Mouse (Mus musculus) granulocyte monocyte progenitor cell, adult 5-6 weeks (primary cell): Measurements from ENCODE around the gene Prr15l. TPM values are rescaled to one million over a fixed set of nuclear protein-coding genes. Genes with fewer than 3 reads are reported as not detected.

Source experiments
- ATAC-seq: replicated peaks from 2 replicates; pipeline ENCODE4 v1.8.0; 2016; ENCODE audit warnings: mild to moderate bottlenecking, moderate TSS enrichment, inconsistent platforms; ENCODE audit not compliant: poor library complexity, severe bottlenecking
- total RNA-seq, 2 experiments: library from RNA; stranded (forward) in 1 of 2; stranded (reverse) in 1 of 2; fragments of 200-712, 200-1000 nt in 1 of 2; fragments of >200 nt in 1 of 2; fragmentation: Nextera tagmentation in 1 of 2; gene quantifications; 2 replicates each; pipeline ENCODE4 v1.2.3; 2014 to 2017

Prr15l gene
- total RNA-seq, 2 experiments from 2014 or later: 0.67 TPM; not detected in 1

GRCm38 (mm10) chr11:96973426-96973964 lies 45.6 kb downstream of the Prr15l start:
- no peak for ATAC-seq

- ATAC-seq: peak; percentile 43
Observed at GRCm38 (mm10) chr11:96974813-96975212, 46.9 kb downstream of the Prr15l start.

GRCm38 (mm10) chr11:96975511-96976378 lies 47.8 kb downstream of the Prr15l start:
- ATAC-seq: no peak

GRCm38 (mm10) chr11:96976379-96976687 lies 48.4 kb downstream of the Prr15l start:
- no peak for ATAC-seq

DNA sequence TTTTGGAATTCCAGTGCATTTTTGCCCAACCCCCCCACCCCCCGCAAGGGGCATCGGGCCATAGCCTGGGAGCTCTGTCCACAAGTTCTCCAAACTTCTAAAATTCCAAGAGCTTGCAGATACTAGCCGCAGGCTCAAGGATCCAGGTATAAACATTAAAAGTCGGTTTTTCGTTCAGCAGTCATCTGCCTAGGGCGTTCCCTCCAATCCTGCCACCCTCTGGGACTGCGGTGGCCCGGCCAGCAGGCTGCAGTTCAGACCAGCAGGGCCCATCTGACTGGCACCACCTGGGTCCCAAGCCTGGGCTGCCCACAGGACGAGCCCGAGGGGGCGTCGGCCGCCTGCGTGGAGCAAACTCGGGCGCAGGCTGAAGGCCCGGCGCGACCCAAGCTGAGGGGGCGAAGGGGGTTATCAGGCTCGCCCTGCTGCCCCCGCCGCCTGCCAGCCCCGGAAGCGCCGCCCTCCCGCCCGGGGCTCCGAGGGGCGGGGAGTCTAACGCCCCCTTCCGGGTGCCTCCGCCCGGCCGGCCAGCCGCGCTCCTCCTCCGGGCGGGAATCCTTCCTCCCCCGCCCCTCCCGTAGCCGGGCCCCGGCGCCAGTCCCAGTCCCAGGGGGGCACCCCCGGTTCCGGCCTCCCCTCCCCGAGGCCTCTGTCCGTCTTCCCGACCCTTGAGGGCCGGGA lies 49.1 kb downstream of the Prr15l start:
- peak; percentile 23 for ATAC-seq

DNA sequence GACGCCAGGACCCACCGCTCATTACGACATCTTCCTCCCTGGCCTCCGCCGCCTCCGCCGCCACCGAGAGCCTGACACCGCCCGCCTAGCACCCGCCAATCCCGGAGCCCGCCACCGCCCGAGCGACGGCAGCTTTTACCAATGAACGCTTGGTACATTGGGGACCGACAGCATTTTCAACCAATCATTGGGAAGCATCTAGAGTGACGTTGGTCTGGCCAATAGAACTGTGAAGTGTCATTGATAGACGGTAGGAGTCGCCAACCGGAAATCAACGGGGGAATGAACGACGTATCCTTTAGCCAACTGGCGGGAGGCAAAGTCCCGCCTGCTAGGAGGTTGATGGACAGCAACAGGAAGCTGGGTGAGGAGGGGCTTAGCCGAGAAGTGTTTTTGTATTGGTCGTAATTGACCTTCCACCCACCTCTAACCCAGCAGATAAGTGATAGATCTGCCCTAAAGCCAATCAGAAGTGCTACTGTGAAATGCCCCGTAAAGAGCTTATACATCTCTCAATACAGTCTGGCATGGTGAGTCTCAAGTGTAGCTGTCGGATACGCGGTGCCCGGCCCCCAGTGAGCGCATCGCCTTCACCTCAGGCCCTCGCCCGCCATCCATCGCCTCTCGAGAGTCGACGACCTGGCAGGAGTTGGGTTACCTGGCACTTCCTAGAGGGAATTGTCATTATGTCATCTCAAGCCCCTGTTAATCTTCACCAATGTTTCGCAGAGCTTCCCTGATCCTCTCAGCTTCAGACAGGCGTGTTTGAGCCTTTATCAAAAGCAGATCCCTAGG lies 49.9 kb downstream of the Prr15l start:
- ATAC-seq: peak; percentile 80

DNA sequence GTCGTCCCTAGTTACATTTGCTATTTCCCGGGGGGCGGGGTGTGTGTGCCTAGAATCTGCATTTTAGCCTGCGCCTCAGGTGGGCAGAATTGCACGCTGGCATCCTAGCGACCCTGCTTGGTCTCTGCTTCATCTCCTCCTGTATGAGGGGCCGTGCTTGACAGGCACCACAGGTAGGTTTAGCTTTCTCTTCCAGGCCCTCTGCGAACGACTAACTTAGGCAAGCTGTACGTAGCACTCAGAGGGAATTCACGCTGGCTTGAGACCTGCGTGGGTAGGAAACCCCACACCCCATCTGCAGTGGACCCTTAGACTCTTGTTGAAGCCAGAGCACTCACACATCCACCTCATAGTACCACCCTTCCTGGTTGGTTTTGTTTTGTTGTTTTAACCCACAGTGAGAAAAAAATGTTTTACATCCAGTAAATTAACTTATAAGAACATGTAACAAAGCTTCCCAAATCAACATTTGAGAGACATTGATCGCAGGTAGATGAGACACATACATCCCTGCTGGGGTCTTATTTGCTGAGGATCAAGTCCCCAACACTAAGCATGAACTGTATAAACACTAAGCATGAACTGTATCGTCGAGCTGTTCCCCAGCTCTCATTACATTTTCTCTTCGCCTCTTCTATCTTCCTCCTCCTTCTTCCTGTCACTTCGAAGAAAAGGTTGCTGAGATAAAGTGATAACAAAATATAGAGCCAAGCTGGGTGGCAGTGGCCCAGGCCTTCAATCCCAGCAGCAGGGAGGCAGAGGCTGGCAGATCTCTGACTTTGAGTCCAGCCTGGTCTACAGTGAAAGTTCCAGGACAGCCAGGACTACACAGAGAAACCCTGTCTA lies 50.7 kb downstream of the Prr15l start:
- ATAC-seq: no peak

DNA sequence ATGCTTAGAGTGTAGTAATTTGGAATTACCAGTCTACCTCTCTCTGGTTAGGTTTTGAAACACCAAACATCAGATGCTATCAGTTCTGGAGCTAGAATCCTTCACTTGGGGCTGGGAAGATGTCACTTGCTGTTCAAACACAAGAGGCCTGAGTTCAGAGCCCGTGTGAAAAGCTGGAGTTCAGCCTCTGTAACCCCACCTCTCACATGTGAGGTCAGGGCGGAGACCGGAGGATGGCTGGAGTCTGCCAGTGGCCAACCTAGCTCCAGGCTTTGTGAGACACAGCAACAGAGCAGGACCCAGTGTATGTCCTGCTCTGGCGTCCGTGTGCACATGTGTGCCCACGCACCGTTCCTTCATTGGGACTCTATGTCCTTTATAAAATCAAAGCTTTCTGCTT lies 51.4 kb downstream of the Prr15l start:
- ATAC-seq: no peak

GRCm38 (mm10) chr11:96980021-96980420 lies 52.1 kb downstream of the Prr15l start:
- no peak for ATAC-seq

DNA sequence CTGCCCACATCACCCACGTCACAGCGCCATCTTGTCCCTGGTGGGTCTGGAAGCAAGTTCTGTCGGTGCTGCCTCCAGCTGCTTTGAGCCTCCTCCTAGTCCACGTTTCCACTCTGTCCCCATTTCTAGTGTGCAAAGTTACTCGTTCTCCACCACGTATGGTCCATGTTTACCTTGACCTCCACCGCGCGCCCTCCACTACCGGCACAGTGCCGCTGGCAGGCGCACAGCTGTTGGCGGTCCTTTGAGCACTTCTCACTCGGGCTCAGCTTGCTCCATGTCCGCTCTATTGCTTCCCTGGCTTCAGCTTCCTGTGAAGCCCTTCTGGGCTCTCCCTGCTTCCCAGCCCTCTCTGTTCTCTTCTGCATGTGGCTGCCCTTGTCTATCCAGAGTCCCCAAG lies 53.6 kb downstream of the Prr15l start:
- no peak for ATAC-seq

- ATAC-seq: peak; percentile 33
Observed at GRCm38 (mm10) chr11:96982355-96982754, 54.5 kb downstream of the Prr15l start.

GRCm38 (mm10) chr11:96982859-96983258 lies 55.0 kb downstream of the Prr15l start, which contains the start of gene Sp2:
Gene Sp2, minus strand, starts transcription at chr11:96982959.
- no peak for ATAC-seq

DNA sequence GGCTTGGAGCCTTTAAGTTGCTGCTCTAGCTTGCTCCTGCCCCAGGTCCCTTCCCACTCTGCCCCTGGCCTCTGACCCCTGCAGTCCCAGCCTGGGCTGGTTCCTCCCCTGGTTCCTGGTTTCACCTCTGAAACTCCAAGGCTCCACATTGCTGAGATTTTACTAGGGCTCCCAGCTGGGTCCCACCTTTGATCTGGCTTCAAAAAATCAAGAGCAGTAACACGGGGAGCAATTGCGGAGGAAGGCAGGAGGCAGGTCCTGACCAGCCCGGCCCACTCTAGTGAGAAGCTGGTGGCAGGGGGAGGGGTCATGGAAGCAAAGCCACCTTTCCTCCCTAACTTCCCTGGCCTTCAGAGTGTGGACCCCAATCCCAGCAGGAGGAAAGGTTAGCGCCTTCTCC lies 57.0 kb downstream of the Prr15l start:
- no peak for ATAC-seq

GRCm38 (mm10) chr11:96986463-96986862 lies 58.6 kb downstream of the Prr15l start:
- ATAC-seq: no peak

Other genes starting within 250 kb of the Prr15l start
- gene Snx11, start 150.5 kb upstream of the Prr15l start, total RNA-seq (2014; fragmentation: Nextera tagmentation): 20.6 and 29.3 TPM in 2 replicates
- gene Snx11, start 150.5 kb upstream of the Prr15l start, total RNA-seq (2017): 13.5 and 17.7 TPM in 2 replicates
- 56.0 and 60.6 TPM in 2 replicates for gene Cbx1, start 139.0 kb upstream of the Prr15l start, total RNA-seq (2014; fragmentation: Nextera tagmentation)
- gene Cbx1, start 139.0 kb upstream of the Prr15l start, total RNA-seq (2017): 78.9 and 79.8 TPM in 2 replicates
- gene Nfe2l1, start 98.1 kb upstream of the Prr15l start, total RNA-seq (2014; fragmentation: Nextera tagmentation): 22.2 and 39.8 TPM in 2 replicates
- gene Nfe2l1, start 98.1 kb upstream of the Prr15l start, total RNA-seq (2017): 35.2 and 39.9 TPM in 2 replicates
- 1.4 and 7.4 TPM in 2 replicates for gene Copz2, start 78.2 kb upstream of the Prr15l start, total RNA-seq (2014; fragmentation: Nextera tagmentation)
- gene Copz2, start 78.2 kb upstream of the Prr15l start, total RNA-seq (2017): 3.9 and 4.4 TPM in 2 replicates
- 53.6 and 66.7 TPM in 2 replicates for gene Cdk5rap3, start 11.6 kb upstream of the Prr15l start, total RNA-seq (2014; fragmentation: Nextera tagmentation)
- gene Cdk5rap3, start 11.6 kb upstream of the Prr15l start, total RNA-seq (2017): 68.4 and 68.9 TPM in 2 replicates
- gene Pnpo, start 15.9 kb downstream of the Prr15l start, total RNA-seq (2014; fragmentation: Nextera tagmentation): 30.1 and 31.9 TPM in 2 replicates
- 35.0 and 42.1 TPM in 2 replicates for gene Pnpo, start 15.9 kb downstream of the Prr15l start, total RNA-seq (2017)
- gene Sp2, start 54.9 kb downstream of the Prr15l start, total RNA-seq (2014; fragmentation: Nextera tagmentation): 19.8 and 22.3 TPM in 2 replicates
- 2.2 and 2.8 TPM in 2 replicates for gene Sp2, start 54.9 kb downstream of the Prr15l start, total RNA-seq (2017)
- 0.26 and 0.37 TPM in 2 replicates for gene Sp6, start 85.3 kb downstream of the Prr15l start, total RNA-seq (2014; fragmentation: Nextera tagmentation)
- gene Sp6, start 85.3 kb downstream of the Prr15l start, total RNA-seq (2017): not detected in 2 replicates
- gene Scrn2, start 101.8 kb downstream of the Prr15l start, total RNA-seq (2014; fragmentation: Nextera tagmentation): 12.2 and 22.1 TPM in 2 replicates
- 22.0 and 30.0 TPM in 2 replicates for gene Scrn2, start 101.8 kb downstream of the Prr15l start, total RNA-seq (2017)
- gene Lrrc46, start 113.3 kb downstream of the Prr15l start, total RNA-seq (2014; fragmentation: Nextera tagmentation): not detected in 2 replicates
- gene Lrrc46, start 113.3 kb downstream of the Prr15l start, total RNA-seq (2017): 0.10 and 1.1 TPM in 2 replicates
- 44.6 and 51.7 TPM in 2 replicates for gene Mrpl10, start 113.5 kb downstream of the Prr15l start, total RNA-seq (2014; fragmentation: Nextera tagmentation)
- 22.9 and 23.2 TPM in 2 replicates for gene Mrpl10, start 113.5 kb downstream of the Prr15l start, total RNA-seq (2017)
- gene Osbpl7, start 122.5 kb downstream of the Prr15l start, total RNA-seq (2014; fragmentation: Nextera tagmentation): 24.4 and 29.4 TPM in 2 replicates
- gene Osbpl7, start 122.5 kb downstream of the Prr15l start, total RNA-seq (2017): 7.9 and 8.5 TPM in 2 replicates
- not detected in 2 replicates for gene Tbx21, start 187.2 kb downstream of the Prr15l start, total RNA-seq (2014; fragmentation: Nextera tagmentation)
- gene Tbx21, start 187.2 kb downstream of the Prr15l start, total RNA-seq (2017): 0.26 TPM in 1 of 2 replicates, not detected in the other
- 8.0 and 8.5 TPM in 2 replicates for gene Tbkbp1, start 223.4 kb downstream of the Prr15l start, total RNA-seq (2014; fragmentation: Nextera tagmentation)
- gene Tbkbp1, start 223.4 kb downstream of the Prr15l start, total RNA-seq (2017): 1.1 and 6.6 TPM in 2 replicates